Mouse (Mus musculus) retina, embryonic 14.5 days (tissue): ENCODE measurements around the gene Mrps21.
A peak's percentile ranks its signal among the peaks of the same experiment; 100 is the strongest.
"Not testable (repeated sequence)": the region's sequence is repeated elsewhere in the genome, so short reads cannot be mapped to it uniquely, and the experiment has no call there.

Source experiments
- DNase-seq: peaks from one replicate; pipeline ENCODE4 v3.0.0-alpha.2; 2015; ENCODE audit warnings: low spot score

Gene Mrps21

GRCm38 (mm10) chr3:95891211-95892065 is 20.1 kb upstream of the Mrps21 start, which contains the start of gene BC028528:
Gene BC028528 (minus strand): TSS chr3:95892005.
- DNase-seq, result no peak

DNA sequence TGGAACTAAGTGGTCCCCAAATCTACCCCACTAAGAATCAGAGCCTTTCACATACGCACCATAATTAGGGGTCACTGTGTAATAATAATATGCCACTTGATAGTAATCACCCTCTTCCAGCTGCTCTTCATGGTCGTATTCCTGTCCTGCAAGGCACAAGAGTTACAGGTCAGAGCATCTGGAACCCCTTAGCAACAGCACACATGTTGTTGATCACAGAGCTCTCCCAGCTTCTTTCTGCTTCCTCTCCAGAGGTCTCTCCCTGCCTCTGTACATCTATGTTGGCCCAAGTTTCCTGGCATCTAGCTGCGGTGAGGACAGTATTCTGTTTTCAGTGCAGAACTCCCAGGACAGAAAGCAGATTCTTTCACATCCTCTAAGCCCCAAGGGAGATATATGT is 18.3 kb upstream of the Mrps21 start:
- DNase-seq, result no peak

DNA sequence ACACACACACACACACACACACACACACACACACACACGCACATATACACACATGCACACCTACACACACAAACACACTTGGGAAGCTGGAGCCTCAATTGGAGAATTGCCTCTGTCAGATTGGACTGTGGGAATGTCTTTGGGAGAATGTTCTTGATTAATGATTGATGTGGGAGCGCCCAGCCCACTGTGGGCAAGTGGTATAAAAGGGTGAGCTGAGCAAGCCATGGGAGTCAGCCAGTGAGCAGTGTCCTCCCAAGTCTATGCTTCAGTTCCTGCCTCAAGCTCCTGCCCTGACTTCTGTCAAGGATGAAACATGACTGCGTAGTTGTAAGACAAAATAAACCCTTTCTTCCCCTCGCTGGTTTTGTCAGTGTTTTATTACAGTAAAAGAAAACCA is 16.3 kb upstream of the Mrps21 start:
- DNase-seq, result no peak

DNA sequence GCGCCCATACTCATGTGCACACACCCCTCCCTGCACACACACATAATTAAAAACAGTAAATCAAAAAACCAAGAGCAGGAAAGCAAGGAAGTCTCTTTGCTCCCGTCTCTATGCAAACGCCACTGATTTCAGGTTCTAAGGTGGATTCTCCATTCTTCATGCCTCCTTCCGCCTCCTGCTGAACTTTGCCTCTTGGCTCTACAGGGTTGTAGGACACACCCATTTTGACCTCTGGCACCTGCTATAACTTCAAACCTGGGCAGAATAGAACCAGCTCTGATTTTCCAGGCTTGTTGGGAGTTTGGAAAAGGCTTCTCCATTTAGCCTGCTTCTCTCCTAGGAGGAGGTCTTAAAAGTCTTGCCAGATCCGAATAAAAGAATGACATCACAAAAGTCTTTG is 13.1 kb upstream of the Mrps21 start:
- no peak for DNase-seq

GRCm38 (mm10) chr3:95882816-95883425 is 11.6 kb upstream of the Mrps21 start:
- DNase-seq, result peak; percentile 83

DNA sequence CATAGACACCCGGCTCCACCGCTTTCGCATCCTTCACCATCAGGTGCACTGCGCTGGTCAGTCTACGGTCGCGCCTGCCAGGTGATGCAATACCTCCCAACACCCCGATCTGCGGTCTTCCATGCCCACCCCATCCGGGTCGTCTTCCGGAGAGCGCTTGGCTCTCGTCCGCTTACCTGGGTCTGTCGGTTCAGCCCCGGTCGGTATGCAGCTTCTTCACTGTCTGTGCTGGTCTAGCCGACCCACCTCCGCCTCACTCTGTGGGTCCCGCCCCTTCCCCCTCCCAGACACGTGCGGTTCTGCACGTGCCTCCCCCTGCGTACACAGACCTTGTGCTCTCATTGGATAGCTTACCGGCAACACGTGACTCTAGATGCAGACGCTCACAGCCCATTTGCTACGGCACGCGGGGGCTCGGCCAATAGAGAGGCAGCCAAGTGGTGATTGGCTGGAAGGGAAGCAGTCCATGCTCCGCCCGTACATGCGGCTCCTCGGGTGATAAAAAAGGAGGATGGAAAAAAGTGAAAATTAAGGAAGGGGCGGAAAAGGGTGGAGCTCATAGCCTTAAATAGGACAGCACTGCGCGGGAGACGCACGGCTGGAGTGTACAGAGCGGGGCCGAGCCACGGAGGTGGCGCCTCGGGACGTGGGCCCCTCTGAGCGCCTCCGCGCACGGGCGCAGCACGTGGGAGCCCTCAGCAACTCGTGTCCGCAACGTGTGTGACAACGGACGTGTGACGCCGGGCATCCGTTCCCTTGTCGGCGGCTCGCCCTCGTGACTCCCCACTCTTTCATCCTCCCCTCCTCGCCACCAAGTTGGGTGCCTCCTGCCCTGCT is 10.9 kb upstream of the Mrps21 start, which contains the start of gene Ciart:
TSS of gene Ciart (minus strand) at position 273 of the 837 bp plus-strand sequence.
- DNase-seq, result peak; percentile 96

- DNase-seq, result no peak
Observed at GRCm38 (mm10) chr3:95879063-95879462, 7.7 kb upstream of the Mrps21 start.

DNA sequence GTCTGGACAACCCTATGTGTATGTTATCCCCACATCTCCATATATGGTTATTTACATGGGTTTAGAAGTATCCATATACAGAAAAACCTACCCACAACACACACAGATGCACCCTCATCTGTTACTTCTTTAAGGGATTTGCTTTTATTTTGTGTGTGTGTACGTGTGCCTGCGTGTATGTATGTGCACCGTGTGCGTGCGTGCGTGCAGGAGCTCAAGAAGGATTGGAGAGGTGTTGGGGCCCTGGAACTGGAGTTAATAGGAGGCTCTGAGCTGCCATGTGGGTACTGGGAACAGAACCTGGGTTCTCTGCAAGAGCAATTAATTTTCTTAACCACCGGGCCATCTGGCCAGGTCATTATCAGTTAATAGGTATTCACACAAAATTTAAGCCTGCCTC is 729 bp upstream of the Mrps21 start:
- no peak for DNase-seq

DNA sequence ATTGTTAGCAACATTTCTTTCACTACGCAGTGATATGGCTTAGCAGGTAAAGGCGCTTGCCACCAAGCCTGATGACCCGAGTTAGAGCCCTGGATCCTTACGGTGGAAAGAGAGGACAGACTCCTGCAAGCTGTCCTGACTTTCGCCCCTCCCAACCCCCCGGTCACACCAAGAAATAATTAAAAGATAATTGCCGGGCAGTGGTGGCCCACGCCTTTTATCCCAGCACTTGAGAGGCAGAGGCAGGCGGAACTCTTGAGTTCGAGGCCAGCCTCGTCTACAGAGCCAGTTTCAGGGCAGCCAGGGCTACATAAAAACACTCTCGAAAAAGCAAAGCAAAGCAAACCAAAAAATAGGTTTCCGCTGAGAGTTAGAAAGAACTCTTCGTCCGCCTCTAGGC is 343 bp downstream of the Mrps21 start:
- DNase-seq, result no peak

- no peak for DNase-seq
Observed at GRCm38 (mm10) chr3:95867408-95867807, 3.9 kb downstream of the Mrps21 start.

DNA sequence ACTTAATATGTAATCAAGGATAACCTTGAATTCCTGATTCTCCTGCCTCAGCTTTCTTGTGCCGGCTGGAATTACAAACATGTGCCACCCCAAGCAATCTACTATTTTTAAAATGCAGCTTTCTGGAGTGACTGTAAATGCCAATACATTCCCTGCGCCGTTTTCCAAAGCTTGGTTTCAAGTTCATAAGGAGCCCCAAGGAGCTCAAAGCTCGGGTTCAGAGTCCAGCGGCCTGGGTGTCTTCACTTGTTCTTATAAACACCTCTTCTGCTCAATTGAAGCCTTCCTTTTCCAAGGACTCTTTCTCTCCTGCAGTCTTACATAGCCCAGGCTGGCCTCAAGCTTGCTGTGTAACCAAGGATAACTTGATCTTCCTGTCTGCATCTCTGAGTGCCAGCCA is 5.2 kb downstream of the Mrps21 start:
- DNase-seq, result no peak

GRCm38 (mm10) chr3:95865571-95865970 is 5.7 kb downstream of the Mrps21 start:
- DNase-seq, result no peak

DNA sequence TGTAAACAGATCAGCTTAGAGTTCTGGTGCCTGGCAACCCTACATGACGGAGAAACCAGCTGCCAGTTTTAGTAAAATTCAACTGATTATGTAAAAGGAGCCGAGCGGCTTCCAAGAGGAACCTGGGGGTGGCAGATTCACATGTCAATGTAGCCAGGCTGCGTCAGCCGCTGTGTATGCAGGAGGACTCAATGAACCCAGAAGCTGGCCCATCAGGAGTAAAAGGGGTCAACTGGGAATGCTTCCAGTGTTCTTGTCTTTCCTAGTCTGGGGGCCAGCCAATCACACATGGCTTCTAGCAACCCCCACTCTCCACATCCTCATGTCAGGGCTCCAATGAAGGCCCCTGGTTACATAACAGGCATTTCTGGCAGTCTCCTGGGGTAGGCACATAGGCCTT is 6.3 kb downstream of the Mrps21 start:
- DNase-seq, result no peak

- no peak for DNase-seq
Observed at GRCm38 (mm10) chr3:95863578-95863977, 7.7 kb downstream of the Mrps21 start.

DNA sequence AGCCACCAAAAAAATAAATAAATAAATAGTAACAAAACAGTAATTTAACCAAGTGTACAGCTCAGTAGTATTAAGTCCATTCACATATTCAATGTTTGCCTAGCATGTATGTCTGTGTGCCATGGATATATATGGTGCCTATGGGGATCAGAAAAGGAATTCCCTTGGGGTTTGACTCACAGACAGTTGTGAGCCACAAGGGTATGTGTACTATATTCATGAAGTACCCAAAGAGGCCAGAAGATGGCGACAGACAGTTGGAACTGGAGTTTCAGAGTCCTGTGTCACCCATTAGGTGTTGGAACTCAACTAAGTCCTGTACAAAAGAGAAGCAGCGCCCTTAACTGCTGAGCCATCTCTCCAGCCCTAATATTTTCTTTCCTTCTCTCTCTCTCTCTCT is 9.5 kb downstream of the Mrps21 start:
- DNase-seq, result peak; percentile 87

DNA sequence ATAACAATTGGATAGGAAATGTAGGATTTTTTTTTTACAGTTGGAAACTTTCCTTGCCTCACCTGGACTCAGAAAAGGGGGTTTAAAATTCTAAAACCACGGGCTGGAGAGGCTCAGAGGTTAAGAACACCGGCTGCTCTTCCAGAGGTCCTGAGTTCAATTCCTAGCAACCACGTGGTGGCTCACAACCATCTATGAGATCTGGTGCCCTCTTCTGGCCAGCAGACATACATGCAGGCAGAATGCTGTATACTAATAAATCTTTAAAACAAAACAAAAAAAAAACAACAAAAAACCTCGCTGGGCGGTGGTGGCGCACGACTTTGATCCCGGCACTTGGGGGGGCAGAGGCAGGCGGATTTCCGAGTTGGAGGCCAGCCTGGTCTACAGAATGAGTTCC is 10.1 kb downstream of the Mrps21 start:
- DNase-seq, result no peak

DNA sequence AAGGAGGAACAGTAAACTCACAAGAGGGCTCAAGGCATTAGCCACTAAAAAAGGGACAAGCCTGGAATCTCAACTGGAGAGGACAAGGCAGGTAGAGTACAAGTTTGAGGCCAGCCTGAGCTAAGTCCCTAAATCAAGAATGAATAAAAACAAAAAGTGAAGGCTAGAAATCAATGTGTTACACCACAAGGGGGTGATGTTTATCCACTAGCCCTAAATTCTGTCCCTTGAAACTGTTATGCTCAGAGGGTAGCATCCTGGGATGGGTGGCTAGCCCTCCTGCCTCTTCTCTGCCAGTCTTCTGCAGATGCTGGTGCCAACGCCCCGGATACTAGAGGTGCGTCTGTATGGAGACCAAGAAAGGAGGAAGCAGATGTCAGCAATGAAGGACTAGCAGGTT is 11.0 kb downstream of the Mrps21 start:
- DNase-seq, result peak; percentile 49

- not testable (repeated sequence) for DNase-seq
Observed at GRCm38 (mm10) chr3:95858278-95858677, 13.0 kb downstream of the Mrps21 start.

- DNase-seq, result not testable (repeated sequence)
Observed at GRCm38 (mm10) chr3:95857050-95857449, 14.3 kb downstream of the Mrps21 start.

DNA sequence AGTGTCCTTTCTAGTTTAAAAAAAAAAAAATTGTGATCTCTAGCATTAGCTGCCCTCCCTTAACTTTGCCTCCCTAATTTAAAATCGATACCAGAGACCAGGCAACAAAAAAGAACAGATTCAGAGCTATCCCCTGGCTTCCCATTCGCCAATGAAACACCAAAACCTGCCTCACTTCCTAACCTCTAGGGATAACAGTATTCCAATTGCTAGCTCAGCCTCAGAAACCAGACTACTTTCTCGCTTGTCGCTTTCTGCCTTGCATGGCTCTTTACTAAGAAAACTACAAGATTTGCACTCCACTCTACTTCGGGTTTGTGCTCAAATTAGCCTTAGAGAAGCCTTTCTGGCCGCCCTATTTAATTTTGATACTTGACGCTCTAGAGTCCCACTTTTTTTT is 15.2 kb downstream of the Mrps21 start:
- DNase-seq, result no peak

- peak; percentile 96 for DNase-seq
Observed at GRCm38 (mm10) chr3:95855502-95856089, 15.7 kb downstream of the Mrps21 start, which contains the start of gene Prpf3. Gene Prpf3 (minus strand): TSS chr3:95855885.

- no peak for DNase-seq
Observed at GRCm38 (mm10) chr3:95851317-95851716, 20.0 kb downstream of the Mrps21 start.
